Mouse (Mus musculus) intestine, embryonic 15.5 days (tissue): ENCODE data around the gene Emc4. TPM values are rescaled to one million over a fixed set of nuclear protein-coding genes. Genes with fewer than 3 reads are reported as not detected.

ENCODE experiments used
- ATAC-seq: fragments of 200-750 bp; cut with Nextera tagmentation; 2 replicates; pipeline ENCODE4 v1.8.0; 2017; ENCODE audit warnings: moderate TSS enrichment, moderate library complexity
- H3K27ac ChIP-seq: fragments of 300-500 bp; sonication (generic); 2 replicates; pipeline ENCODE4 v1.5.1; 2015; ENCODE audit warnings: mild to moderate bottlenecking, inconsistent platforms
- H3K27me3 ChIP-seq: fragments of 300-500 bp; sonication (generic); replicated peaks from 2 replicates; pipeline ENCODE4 v1.6.1; 2015; ENCODE audit warnings: inconsistent platforms
- H3K36me3 ChIP-seq: fragments of 300-500 bp; sonication (generic); 2 replicates; pipeline ENCODE4 v1.6.1; 2015; ENCODE audit warnings: inconsistent platforms
- H3K4me1 ChIP-seq: fragments of 300-500 bp; sonication (generic); replicated peaks from 2 replicates; pipeline ENCODE4 v1.6.1; 2015; ENCODE audit warnings: inconsistent platforms
- H3K4me2 ChIP-seq: fragments of 300-500 bp; sonication (generic); replicated peaks from 2 replicates; pipeline ENCODE4 v1.6.1; 2015; ENCODE audit warnings: mild to moderate bottlenecking, inconsistent platforms
- H3K4me3 ChIP-seq: fragments of 300-500 bp; sonication (generic); replicated peaks from 2 replicates; pipeline ENCODE4 v1.5.1; 2015; ENCODE audit warnings: inconsistent platforms
- H3K9ac ChIP-seq: fragments of 300-500 bp; sonication (generic); 2 replicates; pipeline ENCODE4 v1.6.1; 2015; ENCODE audit warnings: inconsistent platforms
- H3K9me3 ChIP-seq: fragments of 300-500 bp; sonication (generic); 2 replicates; pipeline ENCODE4 v1.6.1; 2016; ENCODE audit warnings: inconsistent platforms
- WGBS: fragments of 180-500 bp; shearing (Covaris S2); methylation state at CpG from one replicate; pipeline ENCODE4 v1.1.7; 2015; 5-methylcytosine and 5-hydroxymethylcytosine counted together
- polyA plus RNA-seq: library from polyadenylated mRNA; unstranded; fragments of >200 nt; fragmentation: Nextera tagmentation; extraction: Ambion mirVana; gene quantifications from 2 replicates; pipeline ENCODE4 v1.2.1, GENCODE M21; 2015

The Emc4 gene
- polyA plus RNA-seq: 109 and 113 TPM in 2 replicates

GRCm38 (mm10) chr2:112367726-112368673, at the start of gene Emc4:
Gene Emc4 (minus strand): TSS chr2:112368027.
- peak within 1 kb of the TSS; percentile 92 for H3K4me3 ChIP-seq
- H3K9ac ChIP-seq: peak within 1 kb of the TSS; percentile 87
- peak within 1 kb of the TSS; percentile 85 for H3K4me2 ChIP-seq
- no peaks in the 10 kb centered on the region for H3K9me3 ChIP-seq
- H3K27me3 ChIP-seq: no peaks in the 10 kb centered on the region
- H3K36me3 ChIP-seq: peaks cover 7% of the 10 kb centered on the region; the same call in 1 of the 2 replicates
- 1% methylated on average over 46 of the region's 46 CpGs for WGBS
- ATAC-seq: peak; percentile 95
- H3K27ac ChIP-seq: peak within 1 kb of the TSS; percentile 77
- peaks cover 5% of the 10 kb centered on the region; the same call in 1 of the 2 replicates for H3K4me1 ChIP-seq

GRCm38 (mm10) chr2:112407030-112407429, 39.2 kb upstream of the Emc4 start:
- no peak overlapping the region for H3K27ac ChIP-seq
- no peaks in the 10 kb centered on the region for H3K4me1 ChIP-seq
- peaks cover 5% of the 10 kb centered on the region for H3K36me3 ChIP-seq
- 74% methylated on average over 3 of the region's 3 CpGs for WGBS
- ATAC-seq: no peak
- no peak overlapping the region for H3K4me3 ChIP-seq
- no peak overlapping the region for H3K4me2 ChIP-seq
- H3K9ac ChIP-seq: no peak overlapping the region
- H3K9me3 ChIP-seq: no peaks in the 10 kb centered on the region
- no peaks in the 10 kb centered on the region for H3K27me3 ChIP-seq

GRCm38 (mm10) chr2:112396649-112397048, 28.8 kb upstream of the Emc4 start:
- peak; percentile 47 for ATAC-seq
- H3K9ac ChIP-seq: no peak overlapping the region
- H3K9me3 ChIP-seq: no peaks in the 10 kb centered on the region
- 55% methylated on average over 1 of the region's 1 CpGs for WGBS
- H3K4me1 ChIP-seq: no peaks in the 10 kb centered on the region
- H3K36me3 ChIP-seq: no peaks in the 10 kb centered on the region
- no peak overlapping the region for H3K4me2 ChIP-seq
- no peak overlapping the region for H3K27ac ChIP-seq
- H3K27me3 ChIP-seq: no peaks in the 10 kb centered on the region
- no peak overlapping the region for H3K4me3 ChIP-seq

- H3K27me3 ChIP-seq: no peaks in the 10 kb centered on the region
- H3K4me1 ChIP-seq: no peaks in the 10 kb centered on the region
- H3K27ac ChIP-seq: no peak overlapping the region
- no peaks in the 10 kb centered on the region for H3K9me3 ChIP-seq
- no peak overlapping the region for H3K4me3 ChIP-seq
- no peak overlapping the region for H3K9ac ChIP-seq
- no peak overlapping the region for H3K4me2 ChIP-seq
- no peaks in the 10 kb centered on the region for H3K36me3 ChIP-seq
- ATAC-seq: no peak
Measured at GRCm38 (mm10) chr2:112393958-112394357, 26.1 kb upstream of the Emc4 start.

GRCm38 (mm10) chr2:112392689-112393088, 24.9 kb upstream of the Emc4 start:
- ATAC-seq: no peak
- 80% methylated on average over 1 of the region's 1 CpGs for WGBS

GRCm38 (mm10) chr2:112391346-112392000, 23.6 kb upstream of the Emc4 start:
- Histone ChIP-seq H3K27ac (no peak overlapping the region), H3K4me2 (no peak overlapping the region), H3K36me3 (no peaks in the 10 kb centered on the region), H3K9me3 (no peaks in the 10 kb centered on the region), H3K9ac (no peak overlapping the region), H3K4me3 (no peak overlapping the region), H3K27me3 (no peaks in the 10 kb centered on the region), H3K4me1 (no peaks in the 10 kb centered on the region)
- ATAC-seq: no peak
- WGBS: 81% methylated on average over 4 of the region's 4 CpGs

More at GRCm38 (mm10) chr2:112392689-112393088, 24.9 kb upstream of the Emc4 start:
- Histone ChIP-seq H3K9ac (no peak overlapping the region), H3K4me1 (no peaks in the 10 kb centered on the region), H3K27me3 (no peaks in the 10 kb centered on the region), H3K4me2 (no peak overlapping the region), H3K27ac (no peak overlapping the region), H3K4me3 (no peak overlapping the region), H3K36me3 (no peaks in the 10 kb centered on the region), H3K9me3 (no peaks in the 10 kb centered on the region)

GRCm38 (mm10) chr2:112390843-112391242, 23.0 kb upstream of the Emc4 start:
- Histone ChIP-seq H3K36me3 (no peaks in the 10 kb centered on the region), H3K4me3 (no peak overlapping the region), H3K4me1 (no peaks in the 10 kb centered on the region), H3K27ac (no peak overlapping the region), H3K4me2 (no peak overlapping the region), H3K9ac (no peak overlapping the region), H3K27me3 (no peaks in the 10 kb centered on the region), H3K9me3 (no peaks in the 10 kb centered on the region)
- 90% methylated on average over 5 of the region's 5 CpGs for WGBS
- ATAC-seq: no peak

GRCm38 (mm10) chr2:112381219-112381618, 13.4 kb upstream of the Emc4 start:
- 0 out of 2 replicates have a peak, but pooled peaks cover 3% of the 10 kb centered on the region for H3K4me1 ChIP-seq
- WGBS: 95% methylated on average over 1 of the region's 1 CpGs
- H3K4me2 ChIP-seq: no peak overlapping the region
- no peak overlapping the region for H3K4me3 ChIP-seq
- H3K27ac ChIP-seq: no peak overlapping the region
- no peak for ATAC-seq
- no peaks in the 10 kb centered on the region for H3K36me3 ChIP-seq
- no peaks in the 10 kb centered on the region for H3K9me3 ChIP-seq
- no peak overlapping the region for H3K9ac ChIP-seq
- H3K27me3 ChIP-seq: no peaks in the 10 kb centered on the region

GRCm38 (mm10) chr2:112380131-112380530, 12.3 kb upstream of the Emc4 start:
- Histone ChIP-seq H3K27ac (no peak overlapping the region), H3K4me2 (peak overlapping the region; percentile 66), H3K9ac (peak overlapping the region; percentile 97), H3K27me3 (no peaks in the 10 kb centered on the region), H3K36me3 (no peaks in the 10 kb centered on the region), H3K4me1 (0 out of 2 replicates have a peak, but pooled peaks cover 3% of the 10 kb centered on the region), H3K4me3 (peak overlapping the region; percentile 96), H3K9me3 (no peaks in the 10 kb centered on the region)
- 40% methylated on average over 8 of the region's 8 CpGs for WGBS
- no peak for ATAC-seq

GRCm38 (mm10) chr2:112378973-112379898, 11.4 kb upstream of the Emc4 start, which contains the start of gene Katnbl1:
Gene Katnbl1 (plus strand): TSS chr2:112379211.
- WGBS: under 1% methylated on average over 70 of the region's 72 CpGs
- peak; percentile 100 for ATAC-seq
- 0 out of 2 replicates have a peak, but pooled peaks cover 3% of the 10 kb centered on the region for H3K4me1 ChIP-seq
- peak within 1 kb of the TSS; percentile 97 for H3K9ac ChIP-seq
- no peaks in the 10 kb centered on the region for H3K36me3 ChIP-seq
- H3K4me3 ChIP-seq: peak within 1 kb of the TSS; percentile 96
- H3K27ac ChIP-seq: peak within 1 kb of the TSS; percentile 90
- no peaks in the 10 kb centered on the region for H3K27me3 ChIP-seq
- H3K9me3 ChIP-seq: no peaks in the 10 kb centered on the region
- H3K4me2 ChIP-seq: peak within 1 kb of the TSS; percentile 66

- no peak for ATAC-seq
- H3K9ac ChIP-seq: no peak overlapping the region
- H3K36me3 ChIP-seq: no peaks in the 10 kb centered on the region
- H3K9me3 ChIP-seq: no peaks in the 10 kb centered on the region
- H3K27me3 ChIP-seq: no peaks in the 10 kb centered on the region
- no peak overlapping the region for H3K27ac ChIP-seq
- H3K4me3 ChIP-seq: no peak overlapping the region
- H3K4me1 ChIP-seq: no peaks in the 10 kb centered on the region
- 51% methylated on average over 5 of the region's 5 CpGs for WGBS
- H3K4me2 ChIP-seq: no peak overlapping the region
Measured at GRCm38 (mm10) chr2:112374610-112375009, 6.8 kb upstream of the Emc4 start.
